Mouse (Mus musculus): ENCODE measurements around the gene Fes. TPM values are rescaled to one million over a fixed set of nuclear protein-coding genes. Genes with fewer than 3 reads are reported as not detected.

The Fes gene
- polyA plus RNA-seq, 1 experiment from 2014 or later, result 26.4 TPM

- Histone ChIP-seq H3K4me2 (replicated peaks; ENCODE audit: low read depth, low read length) (peak within 1 kb of the TSS; percentile 91), H3K4me1 (ENCODE audit: insufficient read depth, low read depth, low read length) (peaks cover 8% of the 10 kb centered on the region), H3K27ac (ENCODE audit: low read length) (peak within 1 kb of the TSS; percentile 87), H3K9ac (replicated peaks; ENCODE audit: low read depth) (peak within 1 kb of the TSS; percentile 64), H3K27me3 (replicated peaks; ENCODE audit: insufficient read depth, low read length) (no peaks in the 10 kb centered on the region), H3K4me3 (ENCODE audit: low read depth, low read length) (peak within 1 kb of the TSS; percentile 92), H3K36me3 (ENCODE audit: insufficient read depth, low read length) (0 out of 2 replicates have a peak, but pooled peaks cover 4% of the 10 kb centered on the region), H3K9me3 (ENCODE audit: low read length) (no peaks in the 10 kb centered on the region)
- peak; percentile 87 for DNase-seq (ENCODE audit: low spot score)
- ATAC-seq, result peak; percentile 81
- peak; percentile 79 for TF ChIP-seq CTCF (IDR thresholded peaks at IDR 0.05)
- no peak for TF ChIP-seq EP300 (IDR thresholded peaks at IDR 0.05)
- 0% methylated on average over 52 of the region's 86 CpGs for WGBS
These were observed 16.6 kb downstream of the Fes start, which contains the start of gene Man2a2 for GRCm38 (mm10) chr7:80371041-80371751. TSS of gene Man2a2 (minus strand) at chr7:80371375.

- DNase-seq (ENCODE audit: low spot score) (peak; percentile 86), ATAC-seq (peak; percentile 64)
- no peak; the same call in 1 of the 2 replicates for TF ChIP-seq CTCF (IDR thresholded peaks at IDR 0.05)
- TF ChIP-seq EP300 (IDR thresholded peaks at IDR 0.05), result no peak
- Histone ChIP-seq H3K27ac (ENCODE audit: low read length) (peak overlapping the region; percentile 87), H3K4me2 (replicated peaks; ENCODE audit: low read depth, low read length) (peak overlapping the region; percentile 91), H3K4me3 (ENCODE audit: low read depth, low read length) (peak overlapping the region; percentile 92), H3K27me3 (replicated peaks; ENCODE audit: insufficient read depth, low read length) (no peaks in the 10 kb centered on the region), H3K9me3 (ENCODE audit: low read length) (no peaks in the 10 kb centered on the region), H3K9ac (replicated peaks; ENCODE audit: low read depth) (peak overlapping the region; percentile 64), H3K4me1 (ENCODE audit: insufficient read depth, low read depth, low read length) (peaks cover 8% of the 10 kb centered on the region), H3K36me3 (ENCODE audit: insufficient read depth, low read length) (0 out of 2 replicates have a peak, but pooled peaks cover 4% of the 10 kb centered on the region)
- under 1% methylated on average over 22 of the region's 31 CpGs for WGBS
These were observed 17.1 kb downstream of the Fes start for GRCm38 (mm10) chr7:80370649-80371040.

DNA sequence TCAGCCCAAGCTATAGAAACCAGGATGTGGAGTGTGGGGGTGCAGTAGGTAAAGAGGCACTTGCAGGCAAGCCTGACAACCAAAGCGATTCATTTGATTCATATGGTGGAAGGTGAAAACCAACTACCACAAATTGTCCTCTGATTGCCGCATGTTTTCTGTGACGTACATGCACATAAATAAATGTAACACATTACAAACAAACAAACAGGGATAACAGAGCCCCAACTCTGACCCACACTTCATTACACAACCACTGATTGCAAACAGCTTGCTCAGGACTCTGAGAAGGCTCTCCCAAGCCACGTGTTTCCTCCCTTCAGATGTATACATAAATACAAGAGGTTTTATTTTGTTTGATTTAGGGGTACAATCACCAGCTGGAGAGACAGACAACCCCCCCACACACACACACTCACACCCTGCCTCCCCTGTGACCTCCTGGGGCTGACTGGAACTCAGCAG lies 17.7 kb downstream of the Fes start:
- Histone ChIP-seq H3K4me3 (ENCODE audit: low read depth, low read length) (peak overlapping the region; percentile 92), H3K4me1 (ENCODE audit: insufficient read depth, low read depth, low read length) (peaks cover 8% of the 10 kb centered on the region), H3K9me3 (ENCODE audit: low read length) (no peaks in the 10 kb centered on the region), H3K36me3 (ENCODE audit: insufficient read depth, low read length) (0 out of 2 replicates have a peak, but pooled peaks cover 4% of the 10 kb centered on the region), H3K9ac (replicated peaks; ENCODE audit: low read depth) (0 out of 2 replicates have a peak overlapping the region, but pooled peaks have one; percentile 64), H3K4me2 (replicated peaks; ENCODE audit: low read depth, low read length) (peak overlapping the region; percentile 91), H3K27me3 (replicated peaks; ENCODE audit: insufficient read depth, low read length) (no peaks in the 10 kb centered on the region), H3K27ac (ENCODE audit: low read length) (peak overlapping the region; percentile 87)
- peak; percentile 83 for DNase-seq (ENCODE audit: low spot score)
- WGBS, result 24% methylated on average over 4 of the region's 4 CpGs
- peak; percentile 47 for ATAC-seq
- TF ChIP-seq CTCF (IDR thresholded peaks at IDR 0.05) (no peak), EP300 (IDR thresholded peaks at IDR 0.05) (no peak; the same call in 1 of the 2 replicates)

- no peaks in the 10 kb centered on the region for H3K9me3 ChIP-seq (ENCODE audit: low read length)
- no peak for TF ChIP-seq CTCF (IDR thresholded peaks at IDR 0.05)
- no peak for TF ChIP-seq EP300 (IDR thresholded peaks at IDR 0.05)
- DNase-seq (ENCODE audit: low spot score) (no peak), ATAC-seq (no peak)
- WGBS, result 49% methylated on average over 5 of the region's 5 CpGs
- H3K4me2 ChIP-seq (replicated peaks; ENCODE audit: low read depth, low read length), result peak overlapping the region; percentile 91
- H3K4me3 ChIP-seq (ENCODE audit: low read depth, low read length), result no peak overlapping the region
- 0 out of 2 replicates have a peak, but pooled peaks cover 4% of the 10 kb centered on the region for H3K36me3 ChIP-seq (ENCODE audit: insufficient read depth, low read length)
- peaks cover 8% of the 10 kb centered on the region for H3K4me1 ChIP-seq (ENCODE audit: insufficient read depth, low read depth, low read length)
- H3K9ac ChIP-seq (replicated peaks; ENCODE audit: low read depth), result no peak overlapping the region
- H3K27me3 ChIP-seq (replicated peaks; ENCODE audit: insufficient read depth, low read length), result no peaks in the 10 kb centered on the region
- peak overlapping the region; percentile 87 for H3K27ac ChIP-seq (ENCODE audit: low read length)
These were observed 18.3 kb downstream of the Fes start for GRCm38 (mm10) chr7:80369461-80369860.

- Histone ChIP-seq H3K9me3 (ENCODE audit: low read length) (no peaks in the 10 kb centered on the region), H3K4me2 (replicated peaks; ENCODE audit: low read depth, low read length) (no peak overlapping the region), H3K4me3 (ENCODE audit: low read depth, low read length) (no peak overlapping the region), H3K27me3 (replicated peaks; ENCODE audit: insufficient read depth, low read length) (no peaks in the 10 kb centered on the region), H3K9ac (replicated peaks; ENCODE audit: low read depth) (no peak overlapping the region), H3K27ac (ENCODE audit: low read length) (peak overlapping the region; percentile 33; the same call in 1 of the 2 replicates), H3K36me3 (ENCODE audit: insufficient read depth, low read length) (peaks cover 10% of the 10 kb centered on the region; the same call in 1 of the 2 replicates), H3K4me1 (ENCODE audit: insufficient read depth, low read depth, low read length) (peaks cover 8% of the 10 kb centered on the region)
- peak; percentile 8; the same call in 1 of the 2 replicates for ATAC-seq
- WGBS, result 52% methylated on average over 20 of the region's 20 CpGs
- peak; percentile 69 for DNase-seq (ENCODE audit: low spot score)
- no peak for TF ChIP-seq CTCF (IDR thresholded peaks at IDR 0.05)
These were observed 18.9 kb downstream of the Fes start for GRCm38 (mm10) chr7:80368635-80369421.

GRCm38 (mm10) chr7:80368009-80368408 lies 19.7 kb downstream of the Fes start:
- 86% methylated on average over 9 of the region's 9 CpGs for WGBS
- H3K27ac ChIP-seq (ENCODE audit: low read length), result no peak overlapping the region

More at GRCm38 (mm10) chr7:80368009-80368408, 19.7 kb downstream of the Fes start:
- peaks cover 8% of the 10 kb centered on the region for H3K4me1 ChIP-seq (ENCODE audit: insufficient read depth, low read depth, low read length)
- ATAC-seq (no peak), DNase-seq (ENCODE audit: low spot score) (no peak)
- no peaks in the 10 kb centered on the region for H3K27me3 ChIP-seq (replicated peaks; ENCODE audit: insufficient read depth, low read length)
- TF ChIP-seq EP300 (IDR thresholded peaks at IDR 0.05) (no peak), CTCF (IDR thresholded peaks at IDR 0.05) (no peak)
- H3K9ac ChIP-seq (replicated peaks; ENCODE audit: low read depth), result no peak overlapping the region
- no peak overlapping the region for H3K4me3 ChIP-seq (ENCODE audit: low read depth, low read length)
- H3K36me3 ChIP-seq (ENCODE audit: insufficient read depth, low read length), result peaks cover 17% of the 10 kb centered on the region; the same call in 1 of the 2 replicates
- no peaks in the 10 kb centered on the region for H3K9me3 ChIP-seq (ENCODE audit: low read length)
- no peak overlapping the region for H3K4me2 ChIP-seq (replicated peaks; ENCODE audit: low read depth, low read length)
